Mouse (Mus musculus): ENCODE measurements around the gene Gm11232. TPM values are rescaled to one million over a fixed set of nuclear protein-coding genes. Genes with fewer than 3 reads are reported as not detected.
A peak's percentile ranks its signal among the peaks of the same experiment; 100 is the strongest.

Gene Gm11232
- polyA plus RNA-seq (2015; fragmentation: Nextera tagmentation; extraction: Ambion mirVana): 0.09 TPM in 1 of 2 replicates, not detected in the other

DNA sequence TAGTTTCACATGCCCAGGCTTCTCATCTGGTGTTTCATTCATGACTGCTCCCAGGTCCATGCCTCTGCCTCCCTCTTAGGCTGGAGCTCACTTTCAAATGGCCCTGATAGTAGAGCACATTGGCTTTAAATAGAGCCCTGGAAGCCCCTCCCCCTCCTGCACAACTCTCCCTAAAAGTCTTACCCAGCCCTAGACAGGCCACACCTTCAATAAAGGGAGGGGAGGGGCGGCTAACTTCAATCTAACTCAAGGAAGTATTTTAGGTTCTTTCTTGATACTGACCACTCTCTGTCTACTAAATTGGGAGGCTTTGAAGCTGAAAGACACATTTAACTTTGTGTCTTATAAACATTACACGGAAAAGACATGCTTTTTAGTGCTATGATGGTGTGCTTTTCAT lies at the start of gene Gm11232:
Gene Gm11232, minus strand, starts transcription at position 101 of the 400 bp plus-strand sequence.
- Histone ChIP-seq H3K9me3 (no peaks in the 10 kb centered on the region), H3K27ac (no peak within 1 kb of the TSS), H3K9ac (no peak within 1 kb of the TSS), H3K27me3 (no peaks in the 10 kb centered on the region), H3K4me3 (no peak within 1 kb of the TSS), H3K36me3 (no peaks in the 10 kb centered on the region), H3K4me1 (no peaks in the 10 kb centered on the region), H3K4me2 (no peak within 1 kb of the TSS)
- ATAC-seq (ENCODE audit: borderline replicate concordance, extremely low read depth, low FRiP score, low TSS enrichment): no peak
- 43% methylated on average over 2 of the region's 2 CpGs for WGBS

DNA sequence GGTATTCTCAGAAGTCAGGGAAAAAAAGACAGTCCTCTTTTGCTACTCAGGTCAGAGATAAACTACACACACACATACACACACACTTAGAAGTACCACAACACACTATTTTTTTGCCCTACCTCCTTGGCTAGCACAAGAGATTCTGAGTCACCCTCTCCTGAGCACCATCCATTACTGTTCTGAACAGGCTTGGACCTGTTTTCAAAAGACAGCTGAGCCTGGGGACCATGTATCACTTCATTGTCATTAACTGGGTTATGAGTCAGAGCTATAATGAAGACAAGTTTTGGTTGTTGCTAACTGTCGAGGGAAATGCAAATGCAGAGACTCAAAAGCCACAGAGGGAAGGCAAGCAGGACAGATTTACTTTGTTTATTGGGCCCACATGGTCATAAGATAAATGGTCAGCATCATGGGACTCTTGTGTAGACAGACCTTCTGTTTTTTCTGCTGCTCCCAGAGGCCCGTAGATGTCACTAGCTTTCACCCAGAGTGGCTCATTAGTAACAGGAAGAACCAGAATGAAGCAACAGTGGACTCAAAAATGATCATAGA lies 48.3 kb upstream of the Gm11232 start:
- ATAC-seq (ENCODE audit: borderline replicate concordance, extremely low read depth, low FRiP score, low TSS enrichment): no peak
- H3K4me2 ChIP-seq: no peak overlapping the region
- 48% methylated on average over 2 of the region's 2 CpGs for WGBS
- no peaks in the 10 kb centered on the region for H3K9me3 ChIP-seq
- H3K27me3 ChIP-seq: no peaks in the 10 kb centered on the region
- H3K27ac ChIP-seq: no peak overlapping the region
- H3K36me3 ChIP-seq: no peaks in the 10 kb centered on the region
- no peaks in the 10 kb centered on the region for H3K4me1 ChIP-seq
- no peak overlapping the region for H3K9ac ChIP-seq
- no peak overlapping the region for H3K4me3 ChIP-seq

DNA sequence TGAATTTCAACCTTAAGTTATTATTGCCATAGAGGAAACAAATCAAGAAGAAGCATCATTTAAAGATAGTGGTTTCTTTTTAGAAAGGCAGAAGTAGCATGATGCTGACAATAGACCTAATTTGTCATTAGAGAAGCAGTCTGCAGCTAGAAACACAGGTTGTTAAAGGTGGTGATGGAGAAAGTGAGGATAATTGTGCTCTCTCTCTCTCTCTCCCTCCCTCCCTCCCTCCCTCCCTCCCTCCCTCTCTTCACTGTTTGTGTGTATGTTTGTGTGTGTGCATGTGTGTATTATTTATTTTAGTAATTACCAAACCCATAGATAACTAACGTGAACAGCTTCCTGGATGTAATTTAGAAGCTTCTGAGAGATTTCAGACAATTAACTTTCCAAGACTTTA lies 7.8 kb upstream of the Gm11232 start:
- Histone ChIP-seq H3K4me2 (no peak overlapping the region), H3K9me3 (no peaks in the 10 kb centered on the region), H3K4me1 (no peaks in the 10 kb centered on the region), H3K27ac (no peak overlapping the region), H3K36me3 (no peaks in the 10 kb centered on the region), H3K4me3 (no peak overlapping the region), H3K27me3 (no peaks in the 10 kb centered on the region), H3K9ac (no peak overlapping the region)
- no peak for ATAC-seq (ENCODE audit: borderline replicate concordance, extremely low read depth, low FRiP score, low TSS enrichment)
- 69% methylated on average over 1 of the region's 1 CpGs for WGBS

DNA sequence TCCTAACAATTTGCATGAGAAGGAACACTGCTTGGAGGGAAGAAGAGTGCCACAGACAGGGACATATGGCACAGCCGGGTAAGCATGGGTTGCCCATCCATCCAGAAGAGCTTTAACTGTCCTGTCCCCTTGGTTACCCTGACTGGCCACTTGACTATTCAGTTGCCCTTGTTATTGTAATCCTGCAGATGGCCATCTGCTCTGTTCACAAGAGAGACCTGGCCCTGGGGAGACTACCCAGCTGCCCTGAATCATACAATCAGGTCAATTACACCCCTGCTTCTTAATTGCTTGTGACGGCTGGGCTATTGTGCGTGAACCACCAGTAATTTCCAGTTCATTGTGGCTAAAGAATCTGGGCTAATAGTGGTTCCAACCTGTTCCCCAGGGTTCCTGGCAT lies 7.3 kb upstream of the Gm11232 start:
- Histone ChIP-seq H3K4me1 (no peaks in the 10 kb centered on the region), H3K27ac (no peak overlapping the region), H3K9ac (no peak overlapping the region), H3K4me2 (no peak overlapping the region), H3K36me3 (no peaks in the 10 kb centered on the region), H3K27me3 (no peaks in the 10 kb centered on the region), H3K4me3 (no peak overlapping the region), H3K9me3 (no peaks in the 10 kb centered on the region)
- no peak for ATAC-seq (ENCODE audit: borderline replicate concordance, extremely low read depth, low FRiP score, low TSS enrichment)
- 79% methylated on average over 3 of the region's 3 CpGs for WGBS

DNA sequence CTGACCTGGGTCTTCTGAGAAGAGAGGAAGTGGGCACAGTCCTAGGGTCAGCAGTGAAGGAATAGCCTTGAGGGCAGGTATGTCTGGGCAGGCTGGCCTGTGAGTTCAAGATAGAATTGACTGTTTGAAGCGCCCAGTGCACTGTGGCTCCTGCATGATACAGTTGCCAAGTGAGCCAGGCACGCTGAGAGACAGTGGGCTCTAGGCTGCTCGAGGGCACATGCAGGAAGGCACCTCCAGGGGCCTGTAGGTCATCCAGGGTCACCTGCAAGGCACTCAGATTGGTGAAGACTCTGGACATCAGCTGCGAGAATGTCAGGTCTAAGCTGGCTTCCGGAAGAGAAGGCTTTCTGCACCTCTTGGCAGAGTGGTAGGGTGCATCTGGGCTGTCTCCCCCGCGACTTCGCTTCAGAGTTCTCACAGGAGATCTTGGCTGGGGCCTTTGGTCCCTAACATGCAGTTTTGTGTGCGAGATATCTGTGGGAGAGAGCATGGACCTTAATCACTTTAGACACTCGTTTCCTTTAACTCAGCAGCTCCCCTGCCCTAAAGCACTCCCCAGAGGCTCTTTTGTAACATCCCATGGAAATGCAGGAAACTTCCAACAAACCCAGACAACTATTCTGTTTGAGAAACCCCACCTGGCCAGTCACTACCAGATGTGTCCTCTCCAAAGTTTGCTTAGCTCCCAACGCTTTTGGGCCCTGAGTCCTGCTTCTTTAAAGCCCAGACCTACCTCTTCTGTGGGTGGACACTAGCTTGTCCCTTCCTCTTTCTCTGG lies 1.1 kb downstream of the Gm11232 start:
- Histone ChIP-seq H3K9ac (no peak overlapping the region), H3K4me3 (no peak overlapping the region), H3K9me3 (no peaks in the 10 kb centered on the region), H3K4me2 (no peak overlapping the region), H3K27me3 (no peaks in the 10 kb centered on the region), H3K27ac (no peak overlapping the region), H3K36me3 (no peaks in the 10 kb centered on the region), H3K4me1 (no peaks in the 10 kb centered on the region)
- 65% methylated on average over 11 of the region's 11 CpGs for WGBS
- ATAC-seq (ENCODE audit: borderline replicate concordance, extremely low read depth, low FRiP score, low TSS enrichment): no peak

DNA sequence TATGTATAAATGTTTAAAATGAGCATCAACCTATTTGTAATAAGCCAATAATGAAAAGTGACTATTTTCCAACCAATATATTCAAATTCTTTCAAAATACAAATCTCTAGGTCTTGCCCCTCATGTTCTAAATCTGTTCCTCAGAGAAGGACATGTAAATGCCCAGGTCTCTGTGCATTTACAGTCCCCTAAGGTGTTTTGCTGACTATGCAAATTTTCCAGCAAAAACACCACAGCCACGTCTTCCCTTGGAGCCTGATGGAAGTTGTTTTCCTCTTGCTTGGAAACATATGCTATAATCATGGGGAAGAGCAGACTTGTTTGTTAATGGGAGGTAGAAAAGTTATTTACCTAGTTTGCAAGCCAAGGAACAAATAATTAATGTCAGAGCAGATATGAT lies 12.0 kb downstream of the Gm11232 start:
- no peak overlapping the region for H3K4me2 ChIP-seq
- no peaks in the 10 kb centered on the region for H3K4me1 ChIP-seq
- ATAC-seq (ENCODE audit: borderline replicate concordance, extremely low read depth, low FRiP score, low TSS enrichment): no peak
- no peaks in the 10 kb centered on the region for H3K27me3 ChIP-seq
- WGBS: 51% methylated on average over 1 of the region's 1 CpGs
- H3K9ac ChIP-seq: no peak overlapping the region
- no peaks in the 10 kb centered on the region for H3K36me3 ChIP-seq
- no peak overlapping the region for H3K27ac ChIP-seq
- H3K9me3 ChIP-seq: no peaks in the 10 kb centered on the region
- H3K4me3 ChIP-seq: no peak overlapping the region

DNA sequence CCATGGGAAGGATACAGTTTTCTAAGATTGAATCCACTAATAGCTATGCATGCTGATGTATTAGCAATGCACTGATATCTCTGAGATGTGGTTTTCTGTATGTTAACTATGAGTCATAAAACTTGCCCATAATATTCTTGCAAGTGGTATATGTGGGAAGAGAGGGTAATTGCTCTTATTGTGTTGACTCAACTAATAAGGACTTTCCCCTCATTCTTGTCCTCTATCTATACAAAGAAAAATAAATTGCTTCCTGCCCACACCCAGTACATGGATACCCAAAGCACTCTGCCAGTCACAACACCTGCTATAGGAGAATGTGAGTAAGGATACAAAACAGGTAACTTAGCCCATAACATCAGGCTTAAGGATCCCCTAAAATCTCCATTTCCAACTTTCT lies 21.2 kb downstream of the Gm11232 start:
- H3K27ac ChIP-seq: no peak overlapping the region
- H3K9ac ChIP-seq: no peak overlapping the region
- H3K4me2 ChIP-seq: no peak overlapping the region
- H3K36me3 ChIP-seq: no peaks in the 10 kb centered on the region
- no peaks in the 10 kb centered on the region for H3K9me3 ChIP-seq
- no peaks in the 10 kb centered on the region for H3K4me1 ChIP-seq
- no peak for ATAC-seq (ENCODE audit: borderline replicate concordance, extremely low read depth, low FRiP score, low TSS enrichment)
- H3K27me3 ChIP-seq: no peaks in the 10 kb centered on the region
- no peak overlapping the region for H3K4me3 ChIP-seq

DNA sequence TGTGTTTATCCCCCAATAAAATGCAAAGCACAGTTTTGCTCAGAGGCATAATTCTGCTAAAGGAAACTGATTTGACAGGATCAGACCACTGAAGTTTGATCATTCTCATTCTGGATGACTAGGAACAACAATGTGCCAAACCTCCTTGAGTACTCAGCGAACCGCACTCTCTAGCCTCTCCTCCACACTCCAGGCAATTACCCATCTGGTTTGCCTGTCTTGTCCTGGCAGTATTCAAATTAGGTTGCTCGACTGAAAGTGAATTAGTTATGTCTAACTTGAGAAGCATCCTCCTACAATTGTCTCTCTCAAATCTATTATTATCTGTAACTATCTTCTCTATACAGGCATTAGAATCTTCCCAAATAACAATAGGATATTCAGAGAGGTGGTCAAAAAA lies 22.5 kb downstream of the Gm11232 start:
- no peak for ATAC-seq (ENCODE audit: borderline replicate concordance, extremely low read depth, low FRiP score, low TSS enrichment)
- H3K9ac ChIP-seq: no peak overlapping the region
- no peak overlapping the region for H3K27ac ChIP-seq
- H3K36me3 ChIP-seq: no peaks in the 10 kb centered on the region
- H3K4me2 ChIP-seq: no peak overlapping the region
- no peaks in the 10 kb centered on the region for H3K4me1 ChIP-seq
- 76% methylated on average over 3 of the region's 3 CpGs for WGBS
- H3K9me3 ChIP-seq: no peaks in the 10 kb centered on the region
- H3K27me3 ChIP-seq: no peaks in the 10 kb centered on the region
- H3K4me3 ChIP-seq: no peak overlapping the region

DNA sequence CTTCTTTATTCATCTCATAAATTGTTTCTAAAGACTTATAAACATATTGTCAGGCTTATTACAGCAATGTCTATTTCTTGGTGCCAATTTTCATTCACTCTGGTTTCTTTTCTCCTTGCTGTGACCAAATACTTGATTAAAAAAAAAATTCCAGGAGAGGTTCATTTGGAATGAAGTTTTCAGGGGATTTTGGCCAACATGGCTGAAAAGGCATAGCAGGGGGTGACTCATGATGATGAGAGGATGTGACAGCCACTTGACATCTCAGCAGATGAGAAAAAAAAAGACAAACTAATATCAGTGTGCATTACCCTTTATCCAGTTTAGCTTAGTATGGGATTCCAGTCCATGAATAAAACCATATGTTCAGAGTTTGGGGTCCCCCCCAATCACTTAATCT lies 28.4 kb downstream of the Gm11232 start:
- Histone ChIP-seq H3K36me3 (no peaks in the 10 kb centered on the region), H3K27ac (no peak overlapping the region), H3K4me1 (peaks cover 3% of the 10 kb centered on the region; the same call in 1 of the 2 replicates), H3K9me3 (no peaks in the 10 kb centered on the region), H3K9ac (no peak overlapping the region), H3K4me2 (no peak overlapping the region), H3K4me3 (no peak overlapping the region), H3K27me3 (no peaks in the 10 kb centered on the region)
- ATAC-seq (ENCODE audit: borderline replicate concordance, extremely low read depth, low FRiP score, low TSS enrichment): no peak

DNA sequence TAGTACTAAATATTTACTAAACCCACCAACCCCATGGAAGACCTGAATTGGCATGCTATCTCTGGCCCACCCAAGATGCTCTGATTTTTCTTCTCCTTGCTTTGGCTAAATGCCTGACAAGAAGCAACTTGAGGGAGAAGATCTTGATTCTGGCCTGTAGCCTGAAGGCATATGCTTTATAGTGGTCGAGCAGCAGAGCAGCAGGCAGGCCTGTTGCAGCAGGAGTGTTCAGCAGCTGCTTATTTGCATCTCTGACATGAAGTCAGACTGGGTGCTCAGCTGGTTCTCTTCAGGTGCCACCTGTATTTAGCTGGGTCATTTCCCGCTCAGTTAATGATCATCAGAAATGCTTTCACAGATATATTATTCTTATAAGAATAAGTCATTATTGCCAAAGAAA lies 30.2 kb downstream of the Gm11232 start:
- Histone ChIP-seq H3K4me3 (no peak overlapping the region), H3K4me2 (no peak overlapping the region), H3K9me3 (no peaks in the 10 kb centered on the region), H3K4me1 (peaks cover 3% of the 10 kb centered on the region; the same call in 1 of the 2 replicates), H3K36me3 (no peaks in the 10 kb centered on the region), H3K27ac (no peak overlapping the region), H3K27me3 (no peaks in the 10 kb centered on the region), H3K9ac (no peak overlapping the region)
- ATAC-seq (ENCODE audit: borderline replicate concordance, extremely low read depth, low FRiP score, low TSS enrichment): peak; percentile 77; the same call in 1 of the 2 replicates
- WGBS: 37% methylated on average over 2 of the region's 2 CpGs

DNA sequence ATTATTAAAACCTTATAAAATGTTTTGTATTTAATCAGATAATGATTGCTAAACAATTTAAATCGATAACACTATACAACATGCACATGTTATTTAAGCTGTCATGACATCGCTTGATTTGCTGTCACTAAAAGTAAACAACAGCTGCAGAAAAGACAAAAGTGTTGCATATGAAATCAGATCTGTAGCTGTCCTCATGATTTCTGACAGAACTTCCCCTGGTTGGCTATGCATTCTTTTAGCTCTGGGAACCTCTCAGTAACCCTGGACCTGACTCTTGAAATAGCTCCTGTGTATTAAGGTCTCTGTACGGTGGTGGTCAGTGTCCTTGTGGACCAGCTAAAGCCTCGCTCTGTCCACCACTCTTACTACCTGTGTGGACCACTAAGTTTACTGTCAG lies 30.7 kb downstream of the Gm11232 start:
- ATAC-seq (ENCODE audit: borderline replicate concordance, extremely low read depth, low FRiP score, low TSS enrichment): no peak
- Histone ChIP-seq H3K4me3 (no peak overlapping the region), H3K36me3 (no peaks in the 10 kb centered on the region), H3K4me2 (no peak overlapping the region), H3K9me3 (no peaks in the 10 kb centered on the region), H3K4me1 (peaks cover 3% of the 10 kb centered on the region; the same call in 1 of the 2 replicates), H3K27ac (no peak overlapping the region), H3K27me3 (no peaks in the 10 kb centered on the region), H3K9ac (no peak overlapping the region)
- 55% methylated on average over 4 of the region's 4 CpGs for WGBS

DNA sequence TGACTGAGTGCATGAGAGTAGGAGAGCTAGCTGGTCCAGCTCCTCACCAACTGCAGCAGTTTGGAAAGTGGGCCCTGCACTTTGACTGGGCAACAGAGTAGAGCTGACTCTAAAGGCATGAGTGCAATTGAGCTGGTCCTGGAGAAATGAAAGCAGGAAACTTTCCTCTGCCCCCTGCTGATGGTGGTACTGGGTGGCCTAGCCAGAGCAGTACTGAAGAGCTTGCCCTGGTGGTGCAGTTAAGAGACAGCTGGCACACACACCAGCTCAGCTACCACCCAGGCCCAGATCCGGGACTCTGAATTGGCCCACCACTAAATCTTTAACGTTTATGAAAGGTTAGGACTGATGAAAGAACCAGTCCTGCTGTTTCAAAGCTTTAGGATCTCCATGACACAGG lies 31.9 kb downstream of the Gm11232 start:
- Histone ChIP-seq H3K4me1 (peaks cover 3% of the 10 kb centered on the region; the same call in 1 of the 2 replicates), H3K27me3 (no peaks in the 10 kb centered on the region), H3K4me2 (no peak overlapping the region), H3K27ac (no peak overlapping the region), H3K9me3 (no peaks in the 10 kb centered on the region), H3K36me3 (no peaks in the 10 kb centered on the region), H3K9ac (no peak overlapping the region), H3K4me3 (no peak overlapping the region)
- WGBS: 62% methylated on average over 2 of the region's 2 CpGs
- no peak; the same call in 1 of the 2 replicates for ATAC-seq (ENCODE audit: borderline replicate concordance, extremely low read depth, low FRiP score, low TSS enrichment)
